Mouse (Mus musculus) spleen, adult 18-20 months (tissue): ENCODE results near the gene Mdga1.
A peak's percentile ranks its signal among the peaks of the same experiment; 100 is the strongest.

Experiments
- DNase-seq, 2 experiments: peaks; one replicate each; pipeline ENCODE4 v3.0.0; 2022; ENCODE audit warnings: mixed read lengths in 2 of 2

Mdga1 gene

GRCm38 (mm10) chr17:29918791-29919551, 50.9 kb downstream of the Mdga1 start:
- no peak for DNase-seq

GRCm38 (mm10) chr17:29916968-29917367, 52.9 kb downstream of the Mdga1 start:
- DNase-seq, result no peak

- DNase-seq, result no peak
Measured at GRCm38 (mm10) chr17:29915820-29916219, 54.1 kb downstream of the Mdga1 start.

GRCm38 (mm10) chr17:29913301-29913965, 56.5 kb downstream of the Mdga1 start:
- DNase-seq, result no peak

GRCm38 (mm10) chr17:29912733-29913132, 57.2 kb downstream of the Mdga1 start:
- no peak for DNase-seq

GRCm38 (mm10) chr17:29909031-29909430, 60.9 kb downstream of the Mdga1 start:
- DNase-seq, result no peak

- no peak for DNase-seq
Measured at GRCm38 (mm10) chr17:29904694-29905093, 65.2 kb downstream of the Mdga1 start.

- DNase-seq, result no peak
Measured at GRCm38 (mm10) chr17:29902406-29903155, 67.3 kb downstream of the Mdga1 start.

GRCm38 (mm10) chr17:29900289-29900688, 69.6 kb downstream of the Mdga1 start:
- DNase-seq, result no peak

- DNase-seq, result peak in 1 of 2 experiments; percentile 11
Measured at GRCm38 (mm10) chr17:29896181-29897054, 73.5 kb downstream of the Mdga1 start.

GRCm38 (mm10) chr17:29895566-29895965, 74.3 kb downstream of the Mdga1 start:
- no peak for DNase-seq

GRCm38 (mm10) chr17:29894965-29895364, 74.9 kb downstream of the Mdga1 start:
- no peak for DNase-seq

- no peak for DNase-seq
Measured at GRCm38 (mm10) chr17:29890451-29891110, 79.3 kb downstream of the Mdga1 start.

GRCm38 (mm10) chr17:29888981-29889980, 80.6 kb downstream of the Mdga1 start:
- no peak for DNase-seq

- DNase-seq, result peak in 1 of 2 experiments; percentile 10
Measured at GRCm38 (mm10) chr17:29887881-29888826, 81.7 kb downstream of the Mdga1 start.

GRCm38 (mm10) chr17:29887271-29887880, 82.5 kb downstream of the Mdga1 start:
- peak in 1 of 2 experiments; percentile 11 for DNase-seq

GRCm38 (mm10) chr17:29886655-29887251, 83.1 kb downstream of the Mdga1 start:
- no peak for DNase-seq

GRCm38 (mm10) chr17:29886061-29886460, 83.8 kb downstream of the Mdga1 start:
- no peak for DNase-seq

GRCm38 (mm10) chr17:29884596-29884995, 85.3 kb downstream of the Mdga1 start:
- DNase-seq, result no peak
